Mouse (Mus musculus) forelimb bud, embryonic 11.5 days (tissue): Measurements from ENCODE around the gene Mrpl58.
"Not testable (repeated sequence)": the region's sequence is repeated elsewhere in the genome, so short reads cannot be mapped to it uniquely, and the experiment has no call there.

Experiments used
- DNase-seq: peaks from one replicate; pipeline ENCODE4 v3.0.0-alpha.2; 2012; ENCODE audit warnings: low read depth, low spot score

Mrpl58 gene

GRCm38 (mm10) chr11:115382891-115383290 lies 20.7 kb upstream of the Mrpl58 start:
- no peak for DNase-seq

- DNase-seq, result no peak
Observed at GRCm38 (mm10) chr11:115383701-115384474, 19.7 kb upstream of the Mrpl58 start.

GRCm38 (mm10) chr11:115384587-115384986 lies 19.0 kb upstream of the Mrpl58 start:
- no peak for DNase-seq

GRCm38 (mm10) chr11:115386859-115387258 lies 16.7 kb upstream of the Mrpl58 start:
- DNase-seq, result not testable (repeated sequence)

- DNase-seq, result no peak
Observed at GRCm38 (mm10) chr11:115391358-115391757, 12.2 kb upstream of the Mrpl58 start.

GRCm38 (mm10) chr11:115393721-115394325 lies 9.7 kb upstream of the Mrpl58 start:
- no peak for DNase-seq

- DNase-seq, result no peak
Observed at GRCm38 (mm10) chr11:115398085-115398484, 5.5 kb upstream of the Mrpl58 start.

GRCm38 (mm10) chr11:115400126-115400525 lies 3.4 kb upstream of the Mrpl58 start:
- DNase-seq, result no peak

GRCm38 (mm10) chr11:115400630-115401391 lies 2.7 kb upstream of the Mrpl58 start:
- no peak for DNase-seq

GRCm38 (mm10) chr11:115405723-115406122 lies 2.2 kb downstream of the Mrpl58 start:
- no peak for DNase-seq

GRCm38 (mm10) chr11:115406858-115407401 lies 3.4 kb downstream of the Mrpl58 start:
- DNase-seq, result no peak

- DNase-seq, result no peak
Observed at GRCm38 (mm10) chr11:115408266-115408920, 4.8 kb downstream of the Mrpl58 start.

- no peak for DNase-seq
Observed at GRCm38 (mm10) chr11:115409556-115409955, 6.0 kb downstream of the Mrpl58 start.

- peak; percentile 98 for DNase-seq
Observed at GRCm38 (mm10) chr11:115419531-115420237, 16.1 kb downstream of the Mrpl58 start, which contains the start of the genes Atp5h and Kctd2. Atp5h (minus strand) TSS chr11:115419962. Kctd2 (plus strand) TSS chr11:115420128.

- DNase-seq, result peak; percentile 45
Observed at GRCm38 (mm10) chr11:115420336-115421190, 17.0 kb downstream of the Mrpl58 start.

- DNase-seq, result no peak
Observed at GRCm38 (mm10) chr11:115421328-115421727, 17.8 kb downstream of the Mrpl58 start.

GRCm38 (mm10) chr11:115421972-115422371 lies 18.4 kb downstream of the Mrpl58 start:
- no peak for DNase-seq

- no peak for DNase-seq
Observed at GRCm38 (mm10) chr11:115423091-115423490, 19.5 kb downstream of the Mrpl58 start.

- DNase-seq, result no peak
Observed at GRCm38 (mm10) chr11:115424666-115425065, 21.1 kb downstream of the Mrpl58 start.

GRCm38 (mm10) chr11:115425671-115426070 lies 22.1 kb downstream of the Mrpl58 start:
- DNase-seq, result no peak
